Mouse (Mus musculus) layer of hippocampus, adult 9-11 months (tissue): ENCODE data around the gene Cep295nl.
"Not testable (repeated sequence)": the region's sequence is repeated elsewhere in the genome, so short reads cannot be mapped to it uniquely, and the experiment has no call there.

ENCODE experiments used
- DNase-seq: peaks from one replicate; pipeline ENCODE4 v3.0.0; 2022

Cep295nl gene

DNA sequence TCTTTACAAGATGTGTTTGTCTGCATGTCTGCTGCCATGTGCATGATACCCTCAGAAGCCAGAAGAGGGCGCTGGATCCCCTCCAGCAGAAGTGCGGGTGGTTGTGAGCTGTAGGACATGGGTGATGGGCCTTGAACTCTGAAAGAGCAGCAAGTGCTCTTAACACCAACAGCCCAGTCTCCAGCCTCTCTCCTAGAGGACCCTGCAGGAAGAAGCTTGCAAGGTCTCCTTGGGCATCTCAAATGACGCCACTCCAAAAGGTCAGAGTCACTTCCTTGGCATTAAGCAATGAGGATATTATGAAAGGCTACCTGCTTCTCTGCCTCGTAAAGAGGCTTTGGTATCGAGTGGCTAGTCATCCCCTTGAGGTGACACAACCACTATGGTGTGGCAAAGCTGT, 23.6 kb downstream of the Cep295nl start:
- no peak for DNase-seq

DNA sequence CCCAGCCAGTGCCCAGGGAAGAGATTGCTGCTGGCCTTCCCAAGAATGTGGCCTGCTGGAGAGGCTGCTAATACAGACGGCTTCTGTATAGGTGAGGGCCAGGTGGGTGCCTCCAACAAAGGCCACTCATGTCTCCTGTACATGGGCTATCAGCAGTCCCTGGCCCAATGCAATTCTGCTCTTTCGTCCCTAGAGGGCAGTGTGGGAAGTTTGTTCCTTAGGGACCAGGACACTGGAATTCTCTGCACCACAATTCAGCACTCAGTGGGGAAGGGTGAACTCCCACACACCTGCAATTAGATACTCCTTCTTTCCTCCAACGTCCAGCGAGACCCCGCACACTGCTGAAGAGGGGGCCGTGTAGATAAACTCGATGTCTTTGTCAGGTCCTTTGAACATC, 25.2 kb downstream of the Cep295nl start:
- no peak for DNase-seq

DNA sequence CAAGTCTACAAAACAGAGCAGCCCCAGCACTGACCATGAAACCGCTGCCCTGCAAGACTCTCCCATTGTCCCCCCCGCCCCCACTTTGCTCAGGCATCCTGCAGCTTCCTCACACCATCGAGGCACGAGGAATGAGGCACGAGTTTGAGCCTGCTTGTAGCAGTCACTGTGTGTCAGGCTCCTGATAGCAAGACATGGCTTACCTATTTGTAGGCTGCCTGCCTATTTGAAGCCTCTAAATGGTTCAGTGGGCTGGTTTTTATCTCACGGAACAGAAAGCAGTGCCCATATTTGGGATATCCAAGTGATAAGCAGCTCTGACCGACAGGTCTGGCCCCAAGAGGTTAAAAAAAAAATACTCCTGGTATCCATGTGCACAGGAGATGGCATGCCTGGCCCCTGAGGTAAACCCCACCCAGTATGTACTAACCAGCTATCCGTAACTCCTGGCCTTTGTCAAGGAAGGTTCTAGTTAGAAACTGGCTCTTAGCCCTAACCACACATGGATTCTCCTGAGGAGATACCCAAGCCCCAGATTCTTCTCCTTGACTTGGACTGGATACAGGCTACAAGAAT, 26.0 kb downstream of the Cep295nl start:
- DNase-seq, result no peak

DNA sequence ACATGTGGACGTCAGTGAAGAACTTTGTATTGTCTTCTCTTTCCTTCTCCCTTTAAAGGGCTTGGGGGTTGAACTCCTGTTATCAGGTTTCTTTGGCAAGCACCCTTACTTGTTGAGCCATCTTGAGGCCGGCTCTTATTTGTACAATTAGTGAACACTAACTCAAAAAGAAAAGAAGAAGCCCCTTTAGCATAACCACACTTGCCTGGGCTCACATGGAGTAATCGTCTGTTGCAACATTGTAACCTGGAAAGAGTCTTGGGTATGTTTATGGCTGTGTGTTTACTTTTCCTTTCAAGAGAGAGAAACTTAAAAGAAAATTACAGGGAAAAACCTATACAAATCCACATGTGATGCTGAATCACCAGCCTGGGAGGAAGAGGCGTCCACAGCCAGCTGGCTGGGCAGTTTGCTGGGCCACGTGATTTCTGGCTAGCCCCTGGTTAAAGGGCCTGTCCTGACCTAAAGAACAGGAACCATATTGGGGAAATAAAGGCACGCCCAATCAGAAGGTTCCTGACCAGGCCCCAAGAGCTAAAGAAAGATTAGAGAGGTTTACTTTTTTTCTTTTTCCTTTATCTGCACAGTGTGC, 30.1 kb downstream of the Cep295nl start:
- DNase-seq, result no peak

DNA sequence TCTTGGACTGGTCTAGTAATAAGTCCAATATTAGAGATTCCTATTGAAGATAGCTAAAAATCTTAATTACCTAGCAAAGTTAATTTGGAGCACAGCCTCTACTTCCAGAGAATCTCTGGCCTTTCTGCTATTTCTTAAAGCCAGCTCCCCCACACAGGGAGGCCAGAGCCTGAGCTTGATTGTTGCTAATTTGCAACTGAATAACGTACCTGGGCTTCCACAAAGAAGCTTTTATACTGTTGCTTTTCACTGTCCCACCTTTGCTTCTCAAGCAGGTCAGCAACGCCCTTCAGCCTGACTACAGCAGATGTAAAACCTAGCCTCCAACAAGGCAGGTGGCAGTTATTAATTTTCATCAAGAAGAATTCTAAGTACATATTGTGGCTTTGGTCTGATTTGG, 34.3 kb downstream of the Cep295nl start:
- not testable (repeated sequence) for DNase-seq

DNA sequence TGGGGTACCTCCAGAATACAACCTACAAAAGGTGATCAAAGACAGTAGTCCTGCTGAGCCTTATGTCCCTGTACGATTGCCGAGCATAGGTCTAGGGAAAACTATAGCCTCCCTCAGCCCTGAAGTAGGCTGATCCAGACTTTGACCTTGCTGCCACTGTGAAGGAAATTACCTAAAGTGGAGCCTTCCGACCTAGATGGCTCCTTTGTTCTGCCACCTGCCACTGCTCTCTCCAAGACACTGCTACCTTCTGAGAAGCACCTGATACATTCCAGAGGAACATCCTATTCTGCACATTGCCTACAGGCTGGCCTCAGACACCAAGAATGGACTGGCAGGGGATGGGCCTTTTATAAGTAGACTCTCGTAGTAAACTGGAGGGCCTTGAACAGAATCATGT, 38.3 kb downstream of the Cep295nl start:
- not testable (repeated sequence) for DNase-seq

DNA sequence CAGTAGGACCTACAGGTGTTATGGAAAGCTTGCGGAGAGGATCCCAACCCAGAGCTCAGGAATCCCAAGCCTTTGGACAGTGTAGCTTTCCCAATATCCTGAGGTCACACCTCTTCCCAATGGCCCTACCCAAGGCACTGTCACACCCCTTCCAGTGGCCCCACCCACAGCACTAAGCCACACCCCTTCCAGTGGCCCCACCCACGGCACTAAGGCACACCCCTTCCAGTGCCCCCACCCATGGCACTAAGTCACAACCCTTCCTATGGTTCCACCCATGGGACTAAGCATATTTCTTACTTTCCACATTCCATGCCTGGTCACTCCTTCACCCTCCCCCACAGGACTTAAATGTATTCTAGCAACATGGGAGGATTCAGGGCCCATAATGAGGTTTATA, 43.5 kb downstream of the Cep295nl start:
- no peak for DNase-seq

DNA sequence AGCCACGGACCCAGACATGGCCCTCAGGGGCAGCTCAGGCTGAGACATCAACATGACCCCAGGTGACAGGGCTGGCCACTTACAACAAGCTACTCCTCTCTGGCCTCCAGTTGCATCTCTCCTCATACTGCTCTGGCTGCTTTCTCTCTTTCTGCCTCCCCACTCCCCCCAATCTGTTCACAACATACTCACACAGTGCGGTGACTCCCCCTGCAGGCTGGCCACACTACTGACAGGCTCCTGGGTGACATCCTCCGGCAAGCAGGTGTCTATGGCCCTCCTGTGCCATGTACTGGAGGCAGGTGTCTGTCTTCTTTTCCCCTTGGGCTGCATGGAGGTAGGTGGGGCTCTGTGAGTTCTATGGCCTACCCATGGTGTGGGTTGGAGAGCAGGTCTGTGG, 44.3 kb downstream of the Cep295nl start:
- no peak for DNase-seq

DNA sequence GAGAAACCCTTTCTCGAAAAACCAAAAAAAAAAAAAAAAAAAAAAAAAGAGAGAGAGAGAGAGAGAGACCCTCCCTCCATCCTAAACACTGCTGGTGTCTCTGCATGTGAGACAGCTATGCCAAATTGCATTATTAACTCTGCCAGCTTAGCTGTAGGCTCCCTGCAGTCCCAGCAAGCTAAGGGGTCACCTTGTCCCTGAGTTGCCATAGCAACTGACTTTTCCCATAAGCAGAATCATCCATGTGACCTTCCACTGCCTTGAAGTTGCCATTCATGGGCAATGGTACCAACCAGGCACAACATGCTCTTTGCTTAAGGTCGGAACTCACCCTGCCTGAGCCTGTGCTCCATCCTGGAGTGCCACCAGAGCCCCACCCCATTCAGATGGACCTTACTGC, 47.3 kb downstream of the Cep295nl start:
- DNase-seq, result no peak

DNA sequence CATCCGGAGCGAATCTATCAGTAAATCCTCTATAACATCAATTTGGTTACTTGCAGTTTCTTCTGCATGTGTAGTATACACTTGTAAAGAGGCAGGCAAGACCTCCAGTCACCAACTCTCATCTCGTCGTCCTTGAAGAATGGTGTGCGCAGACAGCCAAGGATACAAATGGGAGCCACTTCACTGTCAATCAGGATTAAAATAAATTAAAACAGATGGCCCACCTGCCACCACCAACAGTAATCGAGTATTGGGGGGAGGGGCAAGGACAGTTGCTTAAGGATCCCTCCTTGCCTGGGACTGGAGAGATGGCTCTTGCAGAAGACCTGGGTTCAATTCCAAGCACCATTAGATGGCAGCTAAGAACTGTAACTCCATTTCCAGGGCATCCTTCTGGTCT, 49.6 kb downstream of the Cep295nl start:
- no peak for DNase-seq

DNA sequence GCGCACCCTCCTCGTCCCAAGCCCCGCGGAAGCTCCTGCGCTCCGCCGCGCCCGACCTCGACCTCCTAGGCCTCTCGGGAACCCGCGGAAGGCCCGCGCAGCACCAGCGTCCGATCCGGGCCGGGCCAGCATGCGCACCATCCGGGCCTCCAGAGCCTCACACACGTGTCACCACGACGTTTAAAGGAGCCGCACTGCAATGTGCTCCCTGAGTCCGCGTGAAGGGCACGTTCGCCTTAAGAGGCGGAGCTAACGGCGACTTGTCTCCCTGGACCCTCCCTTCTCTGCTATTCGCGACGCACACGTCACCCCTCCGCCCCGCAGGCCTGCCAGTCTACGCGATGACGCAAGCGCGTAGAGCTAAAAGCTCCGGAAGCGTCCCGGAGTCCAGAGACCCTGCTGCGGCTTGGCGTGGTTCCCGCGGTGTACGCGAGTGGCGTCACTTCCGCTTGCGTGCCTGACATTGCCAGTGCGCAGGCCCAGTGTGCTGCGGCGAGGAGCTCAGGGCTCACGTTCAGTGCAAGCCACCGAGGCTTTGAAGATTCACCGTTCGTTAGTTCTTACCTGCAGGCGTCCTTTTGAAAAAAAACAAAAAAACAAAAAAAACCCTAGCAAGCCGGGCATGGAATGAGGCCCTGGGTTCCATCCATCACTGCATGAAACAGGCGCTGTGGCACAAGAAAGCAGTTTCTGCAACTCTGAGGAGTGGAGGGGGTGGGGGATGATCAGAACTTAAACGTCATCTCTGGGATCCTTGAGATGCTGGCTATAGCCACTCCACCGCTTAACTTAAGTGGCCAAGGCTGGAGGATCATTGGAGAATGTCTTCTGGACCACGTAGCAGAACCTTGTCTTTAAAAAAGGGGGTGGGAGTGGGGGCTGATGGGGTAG, 52.1 kb downstream of the Cep295nl start, which contains the start of gene Usp36:
Gene Usp36 (minus strand): TSS at position 246 of the 891 bp plus-strand sequence.
- DNase-seq, result peak; percentile 100

DNA sequence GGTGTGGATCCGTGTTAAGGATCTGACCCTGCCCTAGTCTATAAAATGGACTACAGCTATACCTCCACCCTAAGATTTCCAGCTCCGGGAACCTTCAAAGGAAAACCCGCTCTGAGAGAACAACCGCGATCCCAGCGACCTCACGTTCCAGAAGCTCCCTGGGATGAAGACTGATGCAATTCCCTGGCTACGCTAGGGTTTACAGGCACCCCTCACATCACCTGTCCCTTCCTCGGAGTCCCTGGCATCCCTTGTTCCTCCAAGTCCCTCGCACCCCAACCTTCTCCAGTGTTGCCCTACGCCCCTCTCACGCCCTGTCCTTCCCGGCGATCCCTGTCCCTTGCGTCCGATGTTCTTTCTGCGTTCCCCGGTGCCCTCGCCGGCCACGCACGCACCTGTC, 52.7 kb downstream of the Cep295nl start:
- DNase-seq, result peak; percentile 26

DNA sequence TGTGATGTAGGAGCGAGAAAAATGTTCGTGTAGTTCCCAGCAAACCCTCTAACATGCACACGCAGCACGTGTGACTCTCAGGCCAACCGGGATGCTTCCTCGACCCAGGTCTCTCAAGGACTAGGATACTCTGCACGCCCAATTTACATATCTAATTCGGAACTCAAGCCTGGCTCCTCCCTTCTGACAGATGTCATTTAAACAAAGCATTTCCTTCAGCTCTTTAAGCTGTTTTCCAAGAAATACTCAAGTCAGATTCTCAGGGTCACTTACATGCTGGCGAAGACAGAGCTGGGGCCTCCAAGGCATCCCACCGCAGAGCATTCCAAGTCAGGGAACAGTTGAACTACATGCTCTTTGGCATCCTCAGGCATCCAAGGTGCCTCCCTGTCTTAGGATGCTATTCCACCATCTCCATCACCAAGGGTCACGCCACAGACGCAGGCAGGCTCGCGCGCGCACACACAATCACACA, 53.2 kb downstream of the Cep295nl start:
- DNase-seq, result no peak

DNA sequence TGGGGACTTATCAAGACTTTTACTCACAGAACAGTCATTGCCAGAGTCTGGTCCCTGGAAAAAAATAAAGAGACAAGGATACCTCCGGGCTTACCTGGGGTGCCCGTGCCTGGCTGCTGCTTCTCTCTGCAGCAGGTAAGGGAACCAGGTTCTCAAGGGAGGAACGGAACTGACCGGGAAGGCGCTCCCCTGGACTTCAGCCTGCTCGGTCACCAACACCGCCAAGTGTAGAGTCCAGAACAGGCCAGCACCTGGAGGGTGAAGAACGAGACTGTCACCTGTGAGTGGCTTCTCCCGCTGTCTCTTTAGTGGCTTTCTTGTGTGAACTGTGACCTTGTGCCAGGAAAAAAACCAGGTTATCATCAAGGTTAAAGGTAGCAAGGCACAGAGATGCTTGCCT, 54.7 kb downstream of the Cep295nl start:
- DNase-seq, result no peak

DNA sequence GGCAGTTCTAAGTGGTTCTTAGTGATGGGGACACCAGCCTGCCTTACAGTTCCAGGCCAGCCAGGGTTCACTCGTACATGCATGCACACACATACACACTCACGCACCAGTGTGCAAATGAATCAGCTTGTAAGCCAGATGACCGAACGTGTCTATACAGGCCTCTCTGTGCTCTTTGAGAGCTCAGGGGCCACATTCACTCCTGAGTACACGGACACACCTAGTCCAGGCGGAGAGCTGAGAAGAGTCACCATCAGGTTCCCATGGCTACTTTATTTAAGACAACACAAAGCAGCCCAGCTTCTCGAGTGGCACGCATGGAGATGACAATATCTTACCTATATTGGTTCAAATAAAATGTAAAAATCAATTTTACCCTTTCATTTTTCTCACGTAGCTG, 55.9 kb downstream of the Cep295nl start:
- no peak for DNase-seq

DNA sequence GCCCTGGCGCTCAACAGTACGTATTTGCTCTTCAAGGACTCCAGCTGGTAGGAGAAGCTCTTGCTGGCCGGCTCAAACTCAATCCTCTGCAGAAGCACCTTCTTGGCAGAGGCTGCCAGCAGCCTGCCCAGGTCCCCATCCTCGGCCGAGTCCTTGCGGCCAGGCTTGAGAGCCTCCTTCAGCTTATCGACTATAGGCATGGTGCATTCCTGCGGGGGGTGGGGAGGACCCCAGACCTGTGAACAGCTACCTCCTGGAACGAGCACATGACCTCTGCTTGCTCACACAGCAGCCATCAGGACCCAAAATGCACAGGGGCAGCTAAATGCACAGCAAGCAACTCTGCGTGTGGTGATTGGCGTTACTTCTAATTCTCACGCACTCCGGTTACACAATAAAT, 56.5 kb downstream of the Cep295nl start:
- DNase-seq, result no peak
